Mouse (Mus musculus) spleen, adult 2 months (tissue): ENCODE measurements around the gene Plpp3.

Experiments used
- CTCF ChIP-seq: fragments of 200-500 bp; IDR thresholded peaks from 2 replicates; pipeline ENCODE4 v1.5.1; 2011; ENCODE audit warnings: mild to moderate bottlenecking, inconsistent platforms; ENCODE audit not compliant: insufficient read depth, insufficient read length, insufficient replicate concordance; ENCODE audit errors: extremely low read depth
- POLR2A ChIP-seq: fragments of 200-500 bp; IDR thresholded peaks from 2 replicates; pipeline ENCODE4 v1.6.1; 2011; ENCODE audit warnings: low read depth, low read length, inconsistent platforms

GRCm38 (mm10) chr4:105250946-105251345 lies 93.8 kb downstream of the Plpp3 start:
- TF ChIP-seq CTCF (no peak), POLR2A (no peak)
